Mouse (Mus musculus) cortical plate, adult 2 months (tissue): ENCODE data around the gene Zfand3.

Experiments
- CTCF ChIP-seq: fragments of 200-500 bp; IDR thresholded peaks from 2 replicates; pipeline ENCODE4 v1.5.1; 2011; ENCODE audit warnings: mild to moderate bottlenecking, control low read depth, low read length; ENCODE audit not compliant: insufficient read depth; ENCODE audit errors: extremely low read depth
- POLR2A ChIP-seq: fragments of 200-500 bp; IDR thresholded peaks from 2 replicates; pipeline ENCODE4 v1.6.1; 2011; ENCODE audit warnings: mild to moderate bottlenecking, low read length, control low read depth; ENCODE audit not compliant: insufficient read depth; ENCODE audit errors: extremely low read depth

DNA sequence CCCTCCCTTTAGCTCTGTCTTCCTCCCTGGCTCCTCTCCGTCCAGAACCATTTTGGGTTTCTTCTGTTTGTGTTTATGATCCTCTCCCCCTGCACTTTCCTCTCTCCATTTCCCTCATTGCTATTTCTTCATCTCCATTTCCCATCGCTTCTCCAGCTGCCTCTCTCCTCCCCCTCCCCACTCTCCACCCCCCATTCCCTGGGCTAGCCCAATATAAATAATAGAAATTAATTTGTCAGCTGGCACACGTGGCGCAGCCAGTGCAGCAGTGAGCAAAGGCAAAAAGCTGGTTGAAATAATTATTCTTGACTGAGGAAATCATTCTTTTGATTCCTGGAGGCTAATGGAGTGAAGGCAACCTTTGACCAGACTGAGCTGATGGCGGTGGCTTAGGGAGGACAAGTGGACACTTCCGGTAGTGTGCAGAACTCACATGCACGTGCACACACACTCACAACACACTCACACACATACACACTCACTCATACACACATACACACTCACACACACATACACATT lies 34.4 kb upstream of the Zfand3 start, which contains the start of gene Mdga1:
- TF ChIP-seq CTCF (no peak), POLR2A (no peak)
